Mouse (Mus musculus) layer of hippocampus, postnatal 10 days (tissue): ENCODE data around the gene Zswim8. TPM values are rescaled to one million over a fixed set of nuclear protein-coding genes. Genes with fewer than 3 reads are reported as not detected.
A peak's percentile ranks its signal among the peaks of the same experiment; 100 is the strongest.

Source experiments
- DNase-seq, 2 experiments: peaks; one replicate each; pipeline ENCODE4 v3.0.0; 2021; ENCODE audit warnings: low spot score in 2 of 2
- total RNA-seq, 2 experiments: library from RNA; stranded (reverse); gene quantifications; 2 replicates each; pipeline ENCODE4 v1.2.3; 2021

The Zswim8 gene
- total RNA-seq, 2 experiments from 2014 or later: 132 to 152 TPM

- DNase-seq: no peak
These were observed 23.7 kb downstream of the Zswim8 start for GRCm38 (mm10) chr14:20730853-20731602.

GRCm38 (mm10) chr14:20733041-20733951 lies 25.9 kb downstream of the Zswim8 start:
- no peak for DNase-seq

- DNase-seq: peak; percentile 83 to 88
These were observed 26.8 kb downstream of the Zswim8 start, which contains the start of gene Ndst2 for GRCm38 (mm10) chr14:20733952-20734774. Gene Ndst2, minus strand, starts transcription at chr14:20734562.

GRCm38 (mm10) chr14:20735052-20735451 lies 27.7 kb downstream of the Zswim8 start:
- no peak for DNase-seq

GRCm38 (mm10) chr14:20735892-20736390 lies 28.6 kb downstream of the Zswim8 start:
- no peak for DNase-seq

- DNase-seq: peak; percentile 52 to 59
These were observed 30.0 kb downstream of the Zswim8 start for GRCm38 (mm10) chr14:20737306-20737705.

- DNase-seq: no peak
These were observed 31.2 kb downstream of the Zswim8 start for GRCm38 (mm10) chr14:20738511-20738910.

- no peak for DNase-seq
These were observed 33.9 kb downstream of the Zswim8 start for GRCm38 (mm10) chr14:20741301-20741700.

GRCm38 (mm10) chr14:20743614-20744013 lies 36.3 kb downstream of the Zswim8 start:
- no peak for DNase-seq

GRCm38 (mm10) chr14:20746935-20747334 lies 39.6 kb downstream of the Zswim8 start:
- no peak for DNase-seq

- DNase-seq: no peak
These were observed 41.0 kb downstream of the Zswim8 start for GRCm38 (mm10) chr14:20748388-20748787.

GRCm38 (mm10) chr14:20749494-20750051 lies 42.2 kb downstream of the Zswim8 start:
- DNase-seq: no peak

- DNase-seq: no peak
These were observed 43.2 kb downstream of the Zswim8 start for GRCm38 (mm10) chr14:20750503-20750902.

GRCm38 (mm10) chr14:20753792-20754191 lies 46.4 kb downstream of the Zswim8 start:
- no peak for DNase-seq

- peak; percentile 36 to 44 for DNase-seq
These were observed 50.1 kb downstream of the Zswim8 start for GRCm38 (mm10) chr14:20757370-20757907.

GRCm38 (mm10) chr14:20758768-20759435 lies 51.5 kb downstream of the Zswim8 start:
- DNase-seq: no peak

- DNase-seq: no peak
These were observed 57.6 kb downstream of the Zswim8 start for GRCm38 (mm10) chr14:20764942-20765341.

- peak; percentile 92 to 93 for DNase-seq
These were observed 58.4 kb downstream of the Zswim8 start for GRCm38 (mm10) chr14:20765642-20766258.

GRCm38 (mm10) chr14:20767936-20768335 lies 60.6 kb downstream of the Zswim8 start:
- no peak for DNase-seq
